Mouse (Mus musculus): Measurements from ENCODE around the gene Fam222b.
"Not testable (repeated sequence)": the region's sequence is repeated elsewhere in the genome, so short reads cannot be mapped to it uniquely, and the experiment has no call there.

Fam222b gene

GRCm38 (mm10) chr11:78135314-78135713 is 40.9 kb downstream of the Fam222b start:
- not testable (repeated sequence) for DNase-seq (ENCODE audit: low spot score in 2 of 2)

GRCm38 (mm10) chr11:78136132-78136531 is 41.7 kb downstream of the Fam222b start:
- no peak for DNase-seq (ENCODE audit: low spot score in 2 of 2)

- DNase-seq (ENCODE audit: low spot score in 2 of 2) = no peak
Observed at GRCm38 (mm10) chr11:78137584-78137983, 43.1 kb downstream of the Fam222b start.

- DNase-seq (ENCODE audit: low spot score in 2 of 2) = no peak
Observed at GRCm38 (mm10) chr11:78138023-78138422, 43.6 kb downstream of the Fam222b start.

GRCm38 (mm10) chr11:78140665-78141064 is 46.2 kb downstream of the Fam222b start:
- DNase-seq (ENCODE audit: low spot score in 2 of 2) = no peak

GRCm38 (mm10) chr11:78143520-78143919 is 49.1 kb downstream of the Fam222b start:
- no peak for DNase-seq (ENCODE audit: low spot score in 2 of 2)

GRCm38 (mm10) chr11:78146168-78146567 is 51.7 kb downstream of the Fam222b start:
- DNase-seq (ENCODE audit: low spot score in 2 of 2) = no peak

GRCm38 (mm10) chr11:78146707-78147543 is 52.5 kb downstream of the Fam222b start:
- DNase-seq (ENCODE audit: low spot score in 2 of 2) = peak in 1 of 2 experiments; percentile 42

GRCm38 (mm10) chr11:78151161-78151560 is 56.7 kb downstream of the Fam222b start:
- DNase-seq (ENCODE audit: low spot score in 2 of 2) = no peak

GRCm38 (mm10) chr11:78152299-78153231 is 58.1 kb downstream of the Fam222b start:
- DNase-seq (ENCODE audit: low spot score in 2 of 2) = no peak

GRCm38 (mm10) chr11:78153778-78154177 is 59.3 kb downstream of the Fam222b start:
- no peak for DNase-seq (ENCODE audit: low spot score in 2 of 2)

GRCm38 (mm10) chr11:78155674-78156073 is 61.2 kb downstream of the Fam222b start:
- DNase-seq (ENCODE audit: low spot score in 2 of 2) = no peak

- DNase-seq (ENCODE audit: low spot score in 2 of 2) = no peak
Observed at GRCm38 (mm10) chr11:78156156-78156699, 61.8 kb downstream of the Fam222b start.

GRCm38 (mm10) chr11:78159096-78159495 is 64.6 kb downstream of the Fam222b start:
- peak in 1 of 2 experiments; percentile 72 for DNase-seq (ENCODE audit: low spot score in 2 of 2)

GRCm38 (mm10) chr11:78159557-78159956 is 65.1 kb downstream of the Fam222b start:
- no peak for DNase-seq (ENCODE audit: low spot score in 2 of 2)

- DNase-seq (ENCODE audit: low spot score in 2 of 2) = no peak
Observed at GRCm38 (mm10) chr11:78160171-78160570, 65.7 kb downstream of the Fam222b start.

- no peak for DNase-seq (ENCODE audit: low spot score in 2 of 2)
Observed at GRCm38 (mm10) chr11:78160675-78161074, 66.2 kb downstream of the Fam222b start.

- DNase-seq (ENCODE audit: low spot score in 2 of 2) = no peak
Observed at GRCm38 (mm10) chr11:78161169-78161568, 66.7 kb downstream of the Fam222b start.

- no peak for DNase-seq (ENCODE audit: low spot score in 2 of 2)
Observed at GRCm38 (mm10) chr11:78161968-78162367, 67.5 kb downstream of the Fam222b start.

GRCm38 (mm10) chr11:78162504-78162903 is 68.0 kb downstream of the Fam222b start:
- no peak for DNase-seq (ENCODE audit: low spot score in 2 of 2)

- DNase-seq (ENCODE audit: low spot score in 2 of 2) = no peak
Observed at GRCm38 (mm10) chr11:78163045-78163444, 68.6 kb downstream of the Fam222b start.

Measured in urinary bladder, adult 18-20 months (tissue).